Mouse (Mus musculus) intestine, embryonic 14.5 days (tissue): ENCODE results near the gene Dclre1b. TPM values are rescaled to one million over a fixed set of nuclear protein-coding genes. Genes with fewer than 3 reads are reported as not detected.
"Not testable (repeated sequence)": the region's sequence is repeated elsewhere in the genome, so short reads cannot be mapped to it uniquely, and the experiment has no call there.

Experiments used
- ATAC-seq: fragments of 200-750 bp; cut with Nextera tagmentation; replicated peaks from 2 replicates; pipeline ENCODE4 v1.8.0; 2017; ENCODE audit warnings: low read depth, moderate number of reproducible peaks, moderate TSS enrichment, moderate library complexity; ENCODE audit not compliant: low FRiP score, low TSS enrichment
- DNase-seq: peaks from one replicate; pipeline ENCODE4 v3.0.0-alpha.2; 2018; ENCODE audit warnings: low spot score
- H3K27ac ChIP-seq: fragments of 300-500 bp; sonication (generic); 2 replicates; pipeline ENCODE4 v1.5.1; 2014; ENCODE audit warnings: low read depth, mild to moderate bottlenecking, control low read depth
- H3K27me3 ChIP-seq: fragments of 300-500 bp; sonication (generic); replicated peaks from 2 replicates; pipeline ENCODE4 v1.6.1; 2014; ENCODE audit warnings: low read length, control low read depth; ENCODE audit not compliant: control insufficient read depth, insufficient read depth
- H3K36me3 ChIP-seq: fragments of 300-500 bp; sonication (generic); 2 replicates; pipeline ENCODE4 v1.6.1; 2014; ENCODE audit warnings: low read length, control low read depth; ENCODE audit not compliant: control insufficient read depth, insufficient read depth
- H3K4me1 ChIP-seq: fragments of 300-500 bp; sonication (generic); replicated peaks from 2 replicates; pipeline ENCODE4 v1.6.1; 2014; ENCODE audit warnings: low read length, control low read depth, mixed read lengths; ENCODE audit not compliant: control insufficient read depth, insufficient read depth
- H3K4me2 ChIP-seq: fragments of 300-500 bp; sonication (generic); 2 replicates; pipeline ENCODE4 v1.6.1; 2014; ENCODE audit warnings: low read length
- H3K4me3 ChIP-seq: fragments of 300-500 bp; sonication (generic); 2 replicates; pipeline ENCODE4 v1.5.1; 2014; ENCODE audit warnings: low read depth, low read length, control low read depth, mixed read lengths
- H3K9ac ChIP-seq: fragments of 300-500 bp; sonication (generic); 2 replicates; pipeline ENCODE4 v1.6.1; 2014; ENCODE audit warnings: mild to moderate bottlenecking, low read length
- H3K9me3 ChIP-seq: fragments of 300-500 bp; sonication (generic); 2 replicates; pipeline ENCODE4 v1.6.1; 2016; ENCODE audit warnings: low read length, control low read depth; ENCODE audit not compliant: control insufficient read depth
- WGBS: fragments of 180-500 bp; shearing (Covaris S2); extraction: QIAGEN DNeasy Blood & Tissue Kit; methylation state at CpG from one replicate; pipeline ENCODE4 v1.1.7; 2014; 5-methylcytosine and 5-hydroxymethylcytosine counted together
- polyA plus RNA-seq: library from polyadenylated mRNA; unstranded; fragments of >200 nt; fragmentation: Nextera tagmentation; extraction: Ambion mirVana; gene quantifications from 2 replicates; pipeline ENCODE4 v1.2.1, GENCODE M21; 2014

Gene Dclre1b
- polyA plus RNA-seq, 1 experiment from 2014 or later: 23.9 TPM

DNA sequence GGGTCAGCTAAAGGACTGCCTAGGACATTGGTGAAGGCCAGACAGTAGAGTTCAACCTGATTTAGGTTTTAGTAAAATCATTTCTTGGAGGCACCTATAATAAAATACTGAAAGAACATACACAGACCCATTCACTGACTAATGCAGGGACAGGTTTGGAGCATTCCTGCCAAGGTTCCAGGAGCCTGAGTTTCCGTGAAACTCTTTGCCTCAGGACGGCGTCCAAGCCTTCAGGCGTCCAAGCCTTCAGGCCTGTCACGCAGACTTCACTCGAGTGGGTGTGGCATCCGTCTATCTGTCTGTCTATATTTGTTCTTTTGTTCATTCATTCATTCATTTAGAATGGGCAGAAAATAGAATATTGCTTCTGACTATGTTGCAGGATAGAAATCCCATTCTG lies 21.9 kb upstream of the Dclre1b start:
- no peaks in the 10 kb centered on the region for H3K4me1 ChIP-seq

DNA sequence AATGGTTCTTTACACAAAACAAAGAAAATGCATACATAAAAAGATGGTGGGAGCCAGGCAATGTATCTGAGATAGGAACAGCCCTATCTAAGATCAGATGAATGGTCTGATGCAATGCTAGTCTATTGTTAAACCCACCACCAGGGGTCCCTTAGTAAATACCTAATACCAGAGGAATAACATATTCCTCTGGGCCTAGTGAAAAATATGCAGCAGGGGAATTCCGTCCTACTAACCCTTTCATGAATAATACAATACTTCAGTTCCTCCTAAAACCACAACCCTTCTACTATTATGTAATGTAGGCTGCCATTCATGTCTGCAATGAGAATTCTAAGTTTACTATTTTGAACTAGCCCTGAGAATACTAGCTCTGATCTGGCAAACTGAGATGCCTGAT lies 21.4 kb upstream of the Dclre1b start:
- not testable (repeated sequence) for H3K36me3 ChIP-seq, DNase-seq, ATAC-seq, H3K27ac ChIP-seq, H3K9me3 ChIP-seq, H3K9ac ChIP-seq, H3K27me3 ChIP-seq, H3K4me1 ChIP-seq, H3K4me3 ChIP-seq, H3K4me2 ChIP-seq
- WGBS: 62% methylated on average over 1 of the region's 1 CpGs

More for the DNA sequence above, 21.9 kb upstream of the Dclre1b start:
- H3K4me2 ChIP-seq: no peak overlapping the region
- DNase-seq (no peak), ATAC-seq (no peak)
- H3K27me3 ChIP-seq: no peaks in the 10 kb centered on the region
- no peaks in the 10 kb centered on the region for H3K36me3 ChIP-seq
- H3K4me3 ChIP-seq: no peak overlapping the region
- no peak overlapping the region for H3K27ac ChIP-seq
- H3K9ac ChIP-seq: no peak overlapping the region
- 86% methylated on average over 7 of the region's 7 CpGs for WGBS
- H3K9me3 ChIP-seq: no peaks in the 10 kb centered on the region

DNA sequence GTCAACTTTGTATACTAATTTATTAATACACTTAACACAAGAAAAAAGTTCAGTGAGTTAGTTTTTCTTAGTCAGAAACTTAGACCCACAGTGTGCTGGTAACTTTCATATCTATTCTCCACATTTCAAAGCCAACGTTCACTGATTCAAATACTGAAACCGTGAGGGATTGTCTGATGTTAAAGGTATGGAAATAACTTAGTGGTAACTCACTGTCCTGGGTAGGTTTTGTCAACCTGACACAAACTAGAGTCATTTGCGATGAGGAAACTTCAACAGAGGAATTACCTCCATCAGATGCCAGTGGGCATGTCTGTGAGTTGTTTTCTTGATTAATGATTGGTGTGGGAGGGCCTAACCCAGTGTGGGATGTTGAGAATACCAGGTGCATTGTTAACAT lies 19.8 kb upstream of the Dclre1b start:
- H3K4me2 ChIP-seq: no peak overlapping the region
- DNase-seq (no peak), ATAC-seq (no peak)
- H3K4me1 ChIP-seq: no peaks in the 10 kb centered on the region
- H3K27ac ChIP-seq: no peak overlapping the region
- H3K9me3 ChIP-seq: no peaks in the 10 kb centered on the region
- H3K4me3 ChIP-seq: no peak overlapping the region
- H3K36me3 ChIP-seq: no peaks in the 10 kb centered on the region
- H3K9ac ChIP-seq: no peak overlapping the region
- WGBS: 86% methylated on average over 3 of the region's 3 CpGs
- H3K27me3 ChIP-seq: no peaks in the 10 kb centered on the region

DNA sequence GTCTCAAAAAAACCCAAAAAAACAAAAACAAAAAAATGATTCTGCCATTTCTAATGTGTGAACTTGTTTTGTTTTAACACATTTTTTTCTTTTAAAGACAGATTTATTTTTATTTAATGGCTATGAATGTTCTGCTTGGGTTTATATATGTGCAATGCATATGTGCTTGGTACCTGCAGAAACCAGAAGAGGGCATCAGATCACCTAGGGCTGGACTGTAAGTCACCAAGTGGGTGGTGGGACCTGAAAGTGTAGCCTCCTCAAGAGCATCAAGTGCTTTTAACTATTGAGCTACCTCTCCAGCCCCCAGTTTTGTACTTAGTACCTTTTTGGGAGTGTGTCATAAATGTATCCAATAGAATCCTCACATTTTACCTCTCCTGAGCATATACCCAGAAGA lies 18.3 kb upstream of the Dclre1b start:
- no peaks in the 10 kb centered on the region for H3K27me3 ChIP-seq
- no peaks in the 10 kb centered on the region for H3K4me1 ChIP-seq
- no peak overlapping the region for H3K9ac ChIP-seq
- ATAC-seq: no peak
- no peak overlapping the region for H3K27ac ChIP-seq
- no peaks in the 10 kb centered on the region for H3K9me3 ChIP-seq
- peaks cover 6% of the 10 kb centered on the region; the same call in 1 of the 2 replicates for H3K36me3 ChIP-seq
- DNase-seq: no peak
- H3K4me3 ChIP-seq: no peak overlapping the region
- H3K4me2 ChIP-seq: no peak overlapping the region

DNA sequence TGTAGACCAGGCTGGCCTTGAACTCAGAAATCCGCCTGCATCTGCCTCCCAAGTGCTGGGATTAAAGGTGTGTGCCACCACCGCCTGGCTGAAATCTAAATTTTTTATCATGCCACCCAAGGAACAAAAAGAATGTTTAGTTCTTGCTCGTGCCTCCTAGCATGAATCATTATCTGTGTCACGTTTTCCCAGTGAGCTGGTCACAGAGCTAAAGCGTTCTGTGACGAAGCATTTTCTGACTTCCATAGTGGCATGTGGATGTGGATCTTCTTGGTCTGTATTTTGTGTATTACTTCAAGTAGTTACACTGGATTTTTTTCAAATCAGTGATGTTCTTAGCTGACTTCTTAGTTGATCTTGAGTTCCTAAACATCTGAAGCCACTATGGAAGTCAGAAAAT lies 1.7 kb upstream of the Dclre1b start:
- no peaks in the 10 kb centered on the region for H3K9me3 ChIP-seq
- H3K4me2 ChIP-seq: no peak overlapping the region
- H3K4me1 ChIP-seq: peaks cover 8% of the 10 kb centered on the region
- peaks cover 46% of the 10 kb centered on the region for H3K36me3 ChIP-seq
- WGBS: 92% methylated on average over 6 of the region's 6 CpGs
- H3K9ac ChIP-seq: no peak overlapping the region
- ATAC-seq (no peak), DNase-seq (no peak)
- H3K4me3 ChIP-seq: no peak overlapping the region
- no peak overlapping the region for H3K27ac ChIP-seq
- no peaks in the 10 kb centered on the region for H3K27me3 ChIP-seq

DNA sequence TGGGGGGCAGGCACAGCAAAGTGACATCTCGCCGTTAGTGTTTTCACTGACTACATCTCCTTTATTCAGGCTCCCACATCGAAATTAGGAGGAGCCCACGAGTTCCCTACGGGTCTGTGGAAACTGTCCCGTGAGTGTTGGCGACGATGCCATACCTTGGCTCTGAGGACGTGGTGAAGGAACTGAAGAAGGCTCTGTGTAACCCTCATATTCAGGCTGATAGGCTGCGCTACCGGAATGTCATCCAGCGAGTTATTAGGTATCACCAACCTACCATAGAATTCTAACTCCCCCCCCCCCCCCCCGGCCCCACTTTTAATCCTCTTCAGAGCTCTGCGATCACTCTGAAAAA lies 531 bp upstream of the Dclre1b start:
- Histone ChIP-seq H3K4me1 (peaks cover 8% of the 10 kb centered on the region), H3K36me3 (peaks cover 44% of the 10 kb centered on the region), H3K27me3 (no peaks in the 10 kb centered on the region), H3K4me2 (peak overlapping the region; percentile 66), H3K9ac (peak overlapping the region; percentile 76), H3K9me3 (no peaks in the 10 kb centered on the region), H3K27ac (peak overlapping the region; percentile 83), H3K4me3 (peak overlapping the region; percentile 96)
- ATAC-seq (peak; percentile 41; the same call in 1 of the 2 replicates), DNase-seq (no peak)
- 2% methylated on average over 14 of the region's 14 CpGs for WGBS

DNA sequence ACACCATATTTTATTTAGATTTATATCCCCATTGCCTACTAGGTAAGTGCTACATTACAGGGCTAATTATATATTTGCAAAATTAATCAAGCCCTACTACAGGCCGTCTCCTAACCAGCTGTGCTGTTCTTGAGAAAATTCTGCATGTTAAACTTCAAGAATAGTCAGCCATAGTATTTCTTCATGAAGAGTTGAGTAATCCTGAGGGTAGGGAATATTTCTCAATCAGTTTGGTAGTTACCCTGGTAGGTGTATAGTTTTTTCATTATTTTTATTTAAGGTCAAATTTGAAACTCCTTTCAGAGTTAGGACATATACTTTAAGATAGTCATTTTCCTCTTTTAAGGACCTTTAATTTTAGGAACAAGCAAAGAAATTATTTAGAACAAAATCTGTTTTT lies 3.6 kb downstream of the Dclre1b start:
- Histone ChIP-seq H3K27me3 (no peaks in the 10 kb centered on the region), H3K4me1 (peaks cover 8% of the 10 kb centered on the region), H3K27ac (no peak overlapping the region), H3K9ac (no peak overlapping the region), H3K4me3 (no peak overlapping the region), H3K36me3 (peaks cover 49% of the 10 kb centered on the region), H3K4me2 (no peak overlapping the region), H3K9me3 (no peaks in the 10 kb centered on the region)
- ATAC-seq (no peak), DNase-seq (no peak)
- 81% methylated on average over 1 of the region's 1 CpGs for WGBS

DNA sequence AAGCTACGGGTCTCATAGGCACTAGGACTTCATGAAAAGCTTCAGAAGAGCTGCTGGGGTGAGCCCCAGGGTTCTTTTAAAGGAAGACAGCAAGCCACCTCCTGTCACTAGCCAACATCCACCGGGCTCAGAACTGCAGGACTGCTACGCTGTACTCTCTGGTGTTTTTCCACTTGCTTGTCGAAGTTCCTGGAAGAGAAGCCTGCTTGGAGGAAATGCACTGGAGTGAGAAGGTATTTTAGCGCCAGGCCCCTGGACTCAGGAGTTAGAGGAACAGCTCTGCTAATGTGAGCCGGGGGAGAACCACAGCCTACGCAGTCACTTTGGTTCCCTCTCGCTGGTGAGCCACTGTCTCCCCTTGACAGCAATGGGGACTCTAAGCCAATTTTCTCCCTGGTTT lies 6.4 kb downstream of the Dclre1b start:
- Histone ChIP-seq H3K9ac (no peak overlapping the region), H3K9me3 (no peaks in the 10 kb centered on the region), H3K36me3 (peaks cover 49% of the 10 kb centered on the region), H3K4me1 (peaks cover 1% of the 10 kb centered on the region), H3K4me3 (no peak overlapping the region), H3K27me3 (no peaks in the 10 kb centered on the region), H3K4me2 (no peak overlapping the region), H3K27ac (no peak overlapping the region)
- 91% methylated on average over 8 of the region's 8 CpGs for WGBS
- ATAC-seq: no peak
- no peak for DNase-seq

DNA sequence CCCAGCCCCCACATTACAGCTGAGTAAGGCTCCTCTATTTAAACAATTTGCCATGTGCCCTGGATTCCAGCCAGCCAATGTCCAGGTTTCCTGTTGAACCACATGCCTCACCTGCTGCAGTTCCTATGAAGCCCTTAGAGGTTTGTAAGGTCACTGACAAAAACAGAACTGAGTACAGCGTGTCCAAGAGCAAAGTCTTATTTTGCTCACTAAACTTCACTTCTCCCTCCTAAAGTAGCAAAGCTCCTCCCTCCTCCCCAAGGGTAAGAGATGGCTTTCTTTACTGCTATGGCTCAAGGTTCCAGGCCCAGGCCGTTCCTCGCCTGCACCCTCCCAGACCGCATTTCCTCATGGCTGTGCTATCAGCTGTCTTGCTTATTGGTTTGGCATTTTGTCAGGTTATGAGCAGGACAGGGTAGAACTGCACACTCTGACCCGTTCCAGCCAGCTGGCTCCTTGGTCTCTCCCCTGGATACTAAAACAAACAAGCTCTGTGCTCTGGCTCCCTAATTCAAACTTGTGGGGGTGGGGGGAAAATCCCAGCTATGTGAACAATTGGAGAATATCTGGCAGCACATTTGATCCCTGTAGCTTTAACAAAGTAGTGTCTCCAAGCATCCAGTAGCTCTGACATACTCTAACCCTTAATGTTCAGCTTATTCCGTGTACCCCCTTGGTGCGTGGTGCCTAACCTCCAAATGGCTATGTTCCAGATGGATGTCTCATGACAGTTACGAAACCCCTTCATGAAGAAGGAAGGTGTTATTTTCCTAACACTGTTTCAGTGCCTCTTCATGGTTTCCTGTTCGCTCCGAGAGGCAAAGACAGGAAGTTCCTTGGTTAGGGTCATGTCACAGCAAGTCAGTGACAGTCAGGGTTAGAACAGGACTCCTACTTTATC lies 7.4 kb downstream of the Dclre1b start:
- Histone ChIP-seq H3K9me3 (no peaks in the 10 kb centered on the region), H3K4me1 (no peaks in the 10 kb centered on the region), H3K36me3 (peaks cover 43% of the 10 kb centered on the region), H3K4me2 (no peak overlapping the region), H3K27ac (peak overlapping the region; percentile 64), H3K9ac (no peak overlapping the region), H3K4me3 (no peak overlapping the region), H3K27me3 (no peaks in the 10 kb centered on the region)
- no peak for DNase-seq
- WGBS: 62% methylated on average over 10 of the region's 10 CpGs
- ATAC-seq: no peak
